Mouse (Mus musculus): Measurements from ENCODE around the gene Prss16. TPM values are rescaled to one million over a fixed set of nuclear protein-coding genes. Genes with fewer than 3 reads are reported as not detected.
A peak's percentile ranks its signal among the peaks of the same experiment; 100 is the strongest.
"Not testable (repeated sequence)": the region's sequence is repeated elsewhere in the genome, so short reads cannot be mapped to it uniquely, and the experiment has no call there.

Prss16 gene
- polyA plus RNA-seq, 1 experiment: 0.36 TPM

DNA sequence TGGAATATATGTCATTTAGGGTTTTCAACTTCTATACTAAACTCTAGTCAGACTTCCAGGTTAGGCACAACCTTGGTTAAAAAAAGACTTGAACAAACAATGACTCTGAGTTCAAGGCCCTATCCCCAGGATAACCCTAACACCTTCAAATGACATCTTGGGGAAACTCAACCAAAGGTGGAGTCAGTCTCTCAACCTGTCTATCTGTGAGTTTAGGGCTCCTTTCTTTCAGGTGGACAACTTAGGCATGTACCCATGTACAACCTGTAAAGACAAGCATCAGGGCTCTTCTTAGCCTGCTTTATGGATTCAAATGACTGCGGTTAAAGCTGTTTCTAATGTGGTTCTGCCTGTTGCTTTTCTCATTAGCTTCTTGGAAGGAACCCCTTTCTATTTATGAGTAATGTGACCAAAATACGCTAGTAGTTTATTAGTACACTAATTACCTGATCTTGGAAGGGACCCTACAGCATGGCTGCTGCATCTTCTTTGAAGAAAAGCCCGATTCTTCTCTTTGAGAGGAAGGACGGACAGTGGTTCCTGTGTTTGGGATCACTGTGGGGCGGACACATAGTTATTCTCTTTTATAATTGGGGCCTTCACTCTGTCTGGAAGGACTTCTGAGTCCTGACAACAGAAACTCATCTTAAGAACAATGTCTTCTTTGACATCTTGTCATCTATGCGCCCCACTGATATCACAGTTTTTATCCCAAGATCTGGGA lies 35.1 kb upstream of the Prss16 start:
- WGBS: 83% methylated on average over 6 of the region's 6 CpGs
- TF ChIP-seq CTCF (IDR thresholded peaks at IDR 0.05; ENCODE audit: borderline replicate concordance, insufficient read depth, low read depth, low read length) (no peak), POLR2A (IDR thresholded peaks at IDR 0.05; ENCODE audit: borderline replicate concordance, insufficient read depth, low read length) (no peak)
- Histone ChIP-seq H3K27me3 (ENCODE audit: control insufficient read depth, insufficient read depth, low read length) (no peaks in the 10 kb centered on the region), H3K4me1 (ENCODE audit: control insufficient read depth, insufficient read depth, low read length) (no peaks in the 10 kb centered on the region; the same call in none of the 2 replicates), H3K27ac (ENCODE audit: insufficient read depth, low read length) (no peak overlapping the region), H3K4me3 (replicated peaks; ENCODE audit: insufficient read depth, low read depth, low read length) (no peak overlapping the region)
- no peak for DNase-seq

DNA sequence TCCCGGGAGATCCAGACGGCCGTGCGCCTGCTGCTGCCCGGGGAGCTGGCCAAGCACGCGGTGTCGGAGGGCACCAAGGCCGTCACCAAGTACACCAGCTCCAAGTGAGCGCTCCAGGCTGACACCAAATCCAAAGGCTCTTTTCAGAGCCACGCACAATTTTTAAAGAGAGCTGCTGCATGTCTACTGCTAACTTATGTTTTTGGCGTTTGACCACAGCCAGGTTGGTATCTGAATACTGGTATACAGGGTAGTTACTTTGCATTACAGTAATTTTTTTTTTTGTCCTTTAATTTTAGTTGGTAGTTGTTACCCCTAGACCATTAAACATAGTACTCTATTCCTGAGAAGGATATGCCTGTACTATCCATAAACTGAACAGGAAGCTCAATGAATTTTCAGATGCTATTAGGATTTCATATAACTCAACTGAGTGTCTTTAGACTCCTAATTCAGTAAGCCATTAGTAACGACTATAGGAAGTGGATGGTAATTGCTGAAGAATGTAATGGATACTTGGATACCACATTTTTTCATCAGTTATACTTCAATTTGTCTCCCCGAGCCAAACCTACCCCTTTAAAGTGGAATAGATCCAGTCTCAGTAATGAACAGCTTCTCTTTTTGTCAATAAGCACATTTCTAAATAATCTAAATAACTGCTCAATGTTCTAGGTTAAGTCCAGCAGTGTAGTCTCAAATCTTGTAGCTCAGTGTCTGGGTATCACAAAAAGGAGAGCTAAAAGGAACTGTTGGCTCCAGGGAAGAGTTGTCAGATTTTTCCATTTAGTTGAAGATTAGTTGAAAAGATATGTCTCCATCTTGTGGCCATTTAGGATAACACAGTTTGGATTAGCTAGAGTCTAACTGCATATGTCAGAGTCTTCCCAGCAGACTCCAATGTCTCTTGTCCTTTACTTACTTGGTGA lies 34.2 kb upstream of the Prss16 start:
- peak in 1 of 2 experiments; percentile 56 for DNase-seq
- no peaks in the 10 kb centered on the region; the same call in 1 of the 2 replicates for H3K4me1 ChIP-seq (ENCODE audit: control insufficient read depth, insufficient read depth, low read length)
- peak overlapping the region; percentile 3 for H3K4me3 ChIP-seq (replicated peaks; ENCODE audit: insufficient read depth, low read depth, low read length)
- peak; percentile 18; the same call in 1 of the 2 replicates for TF ChIP-seq CTCF (IDR thresholded peaks at IDR 0.05; ENCODE audit: borderline replicate concordance, insufficient read depth, low read depth, low read length)
- TF ChIP-seq POLR2A (IDR thresholded peaks at IDR 0.05; ENCODE audit: borderline replicate concordance, insufficient read depth, low read length): no peak
- no peak overlapping the region for H3K27ac ChIP-seq (ENCODE audit: insufficient read depth, low read length)
- WGBS: under 1% methylated on average over 14 of the region's 14 CpGs
- H3K27me3 ChIP-seq (ENCODE audit: control insufficient read depth, insufficient read depth, low read length): no peaks in the 10 kb centered on the region

DNA sequence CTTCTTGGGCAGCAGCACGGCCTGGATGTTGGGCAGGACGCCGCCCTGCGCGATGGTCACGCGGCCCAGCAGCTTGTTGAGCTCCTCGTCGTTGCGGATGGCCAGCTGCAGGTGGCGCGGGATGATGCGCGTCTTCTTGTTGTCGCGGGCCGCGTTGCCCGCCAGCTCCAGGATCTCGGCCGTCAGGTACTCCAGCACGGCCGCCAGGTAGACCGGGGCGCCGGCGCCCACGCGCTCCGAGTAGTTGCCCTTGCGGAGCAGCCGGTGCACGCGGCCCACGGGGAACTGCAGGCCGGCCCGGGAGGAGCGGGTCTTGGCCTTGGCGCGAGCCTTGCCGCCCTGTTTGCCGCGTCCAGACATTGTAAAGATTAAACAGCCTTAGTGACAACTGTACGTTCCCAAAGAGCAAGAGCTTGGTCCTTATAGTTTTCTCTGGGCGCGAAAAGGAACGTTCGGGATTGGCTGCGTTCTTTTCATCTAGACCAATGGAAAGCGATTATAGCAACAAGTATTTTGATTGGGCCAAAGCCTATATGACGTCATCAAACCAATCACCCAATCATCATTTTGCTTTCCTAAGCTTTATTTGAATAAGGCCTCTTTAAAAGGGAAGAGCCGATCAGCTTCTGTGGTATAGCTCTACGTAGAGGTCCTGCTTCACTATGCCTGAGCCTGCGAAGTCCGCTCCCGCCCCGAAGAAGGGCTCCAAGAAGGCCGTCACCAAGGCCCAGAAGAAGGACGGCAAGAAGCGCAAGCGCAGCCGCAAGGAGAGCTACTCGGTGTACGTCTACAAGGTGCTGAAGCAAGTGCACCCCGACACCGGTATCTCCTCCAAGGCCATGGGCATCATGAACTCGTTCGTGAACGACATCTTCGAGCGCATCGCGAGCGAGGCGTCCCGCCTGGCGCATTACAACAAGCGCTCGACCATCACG lies 33.3 kb upstream of the Prss16 start, which contains the start of the genes Hist1h2ag and Hist1h2bj:
Gene Hist1h2ag (minus strand): TSS at position 377 of the 935 bp plus-strand sequence.
Gene Hist1h2bj (plus strand): TSS at position 647 of the 935 bp plus-strand sequence.
- DNase-seq: peak; percentile 89 to 96
- not testable (repeated sequence) for H3K27me3 ChIP-seq (ENCODE audit: control insufficient read depth, insufficient read depth, low read length); H3K4me1 ChIP-seq (ENCODE audit: control insufficient read depth, insufficient read depth, low read length)
- peak; percentile 83; the same call in 1 of the 2 replicates for TF ChIP-seq POLR2A (IDR thresholded peaks at IDR 0.05; ENCODE audit: borderline replicate concordance, insufficient read depth, low read length)
- Histone ChIP-seq H3K27ac (ENCODE audit: insufficient read depth, low read length) (peak within 1 kb of the TSS; percentile 57; the same call in 1 of the 2 replicates), H3K4me3 (replicated peaks; ENCODE audit: insufficient read depth, low read depth, low read length) (peak within 1 kb of the TSS; percentile 60)
- under 1% methylated on average over 54 of the region's 80 CpGs for WGBS

DNA sequence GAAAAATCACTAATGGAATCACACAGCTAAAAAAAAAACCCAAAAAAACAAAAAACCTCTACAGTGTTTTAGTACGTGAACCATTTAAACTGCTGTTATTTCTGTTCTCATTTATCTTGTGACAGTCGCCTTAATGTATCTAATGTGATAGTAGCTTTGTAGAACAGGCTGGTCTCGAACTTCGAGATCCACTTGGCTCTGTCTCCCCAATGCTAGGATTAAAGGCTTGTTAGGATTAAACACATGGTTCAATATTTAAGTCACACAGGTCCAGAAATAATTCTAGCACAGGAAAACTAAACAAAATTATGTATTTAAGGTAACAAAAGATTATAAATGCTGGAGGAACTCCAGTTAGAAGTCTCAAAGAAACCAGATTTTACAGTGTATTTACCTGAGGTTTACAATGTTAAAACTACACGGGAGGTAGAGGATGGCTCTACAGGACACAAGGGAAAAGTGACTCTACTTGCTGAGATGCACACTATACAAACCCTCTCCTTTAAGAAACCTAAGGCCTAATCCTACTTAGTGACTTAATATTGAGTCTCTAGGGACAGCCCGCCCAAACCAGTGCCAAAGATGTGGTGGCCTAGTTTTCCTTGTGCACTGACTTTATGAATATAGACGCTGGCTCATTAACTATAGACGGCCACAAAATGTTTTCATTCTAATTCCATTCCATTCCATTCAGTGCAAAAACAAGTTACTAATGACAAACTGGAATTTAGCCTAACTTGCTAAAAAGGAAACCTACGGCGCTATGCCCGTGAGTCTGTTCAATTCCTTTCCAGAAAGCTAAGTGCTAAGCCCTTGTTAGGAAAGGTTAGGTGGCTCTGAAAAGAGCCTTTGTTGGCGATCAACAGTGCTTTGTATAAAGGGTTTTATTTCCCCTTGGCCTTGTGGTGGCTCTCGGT lies 32.4 kb upstream of the Prss16 start:
- no peak for TF ChIP-seq POLR2A (IDR thresholded peaks at IDR 0.05; ENCODE audit: borderline replicate concordance, insufficient read depth, low read length)
- no peak for TF ChIP-seq CTCF (IDR thresholded peaks at IDR 0.05; ENCODE audit: borderline replicate concordance, insufficient read depth, low read depth, low read length)
- H3K4me1 ChIP-seq (ENCODE audit: control insufficient read depth, insufficient read depth, low read length): no peaks in the 10 kb centered on the region; the same call in 1 of the 2 replicates
- no peak for DNase-seq
- 4% methylated on average over 13 of the region's 13 CpGs for WGBS
- no peaks in the 10 kb centered on the region for H3K27me3 ChIP-seq (ENCODE audit: control insufficient read depth, insufficient read depth, low read length)
- H3K27ac ChIP-seq (ENCODE audit: insufficient read depth, low read length): no peak overlapping the region; the same call in 1 of the 2 replicates
- peak overlapping the region; percentile 60 for H3K4me3 ChIP-seq (replicated peaks; ENCODE audit: insufficient read depth, low read depth, low read length)

DNA sequence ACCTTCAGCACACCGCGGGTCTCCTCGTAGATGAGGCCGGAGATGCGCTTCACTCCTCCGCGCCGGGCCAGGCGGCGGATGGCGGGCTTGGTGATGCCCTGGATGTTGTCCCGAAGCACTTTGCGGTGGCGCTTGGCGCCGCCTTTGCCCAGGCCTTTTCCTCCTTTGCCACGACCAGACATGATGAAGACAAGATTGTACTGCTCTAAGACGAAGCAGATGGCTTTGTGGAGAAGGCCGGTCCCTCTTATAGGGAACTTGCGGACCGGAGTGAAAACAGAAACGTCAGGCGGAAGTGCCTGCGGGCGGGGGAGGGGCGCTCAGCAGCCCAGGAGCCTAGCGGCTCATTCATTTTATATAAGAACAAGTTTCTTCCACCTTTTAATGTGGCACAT lies 31.6 kb upstream of the Prss16 start, which contains the start of gene Hist1h4i:
Gene Hist1h4i (minus strand): TSS at position 221 of the 395 bp plus-strand sequence.
- under 1% methylated on average over 27 of the region's 27 CpGs for WGBS
- Histone ChIP-seq H3K27ac (ENCODE audit: insufficient read depth, low read length) (peak within 1 kb of the TSS; percentile 35; the same call in 1 of the 2 replicates), H3K4me3 (replicated peaks; ENCODE audit: insufficient read depth, low read depth, low read length) (peak within 1 kb of the TSS; percentile 52)
- not testable (repeated sequence) for H3K4me1 ChIP-seq (ENCODE audit: control insufficient read depth, insufficient read depth, low read length); H3K27me3 ChIP-seq (ENCODE audit: control insufficient read depth, insufficient read depth, low read length)
- peak; percentile 95 to 98 for DNase-seq
- peak; percentile 93; the same call in 1 of the 2 replicates for TF ChIP-seq POLR2A (IDR thresholded peaks at IDR 0.05; ENCODE audit: borderline replicate concordance, insufficient read depth, low read length)

DNA sequence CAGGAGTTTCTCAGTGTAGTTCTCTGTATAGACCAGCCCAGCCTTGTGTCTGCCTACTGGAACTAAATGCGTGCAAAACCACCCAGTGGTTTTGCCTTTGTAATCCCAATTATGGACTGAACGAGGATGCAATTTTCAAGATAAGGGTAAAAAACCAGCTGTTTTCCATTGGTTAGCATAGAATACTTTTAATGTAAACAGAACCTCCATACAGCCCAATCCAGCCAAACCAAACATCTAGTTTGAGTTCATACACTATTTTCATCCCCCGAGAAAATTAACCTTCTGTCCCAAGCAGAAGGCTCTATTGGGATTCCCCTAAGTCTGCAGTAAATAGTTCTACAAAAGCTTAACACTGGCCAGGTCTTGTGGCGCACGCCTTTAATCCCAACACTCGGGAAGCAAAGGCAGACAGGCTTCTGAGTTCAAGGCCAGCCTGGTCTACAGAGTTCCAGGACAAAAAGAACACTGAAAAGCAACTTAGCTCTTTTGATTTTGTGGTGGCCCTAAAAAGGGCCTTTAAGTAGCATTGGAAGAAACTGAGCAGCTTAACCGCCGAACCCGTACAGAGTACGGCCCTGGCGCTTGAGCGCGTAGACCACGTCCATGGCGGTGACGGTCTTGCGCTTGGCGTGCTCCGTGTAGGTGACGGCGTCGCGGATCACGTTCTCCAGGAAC lies 31.1 kb upstream of the Prss16 start:
- TF ChIP-seq POLR2A (IDR thresholded peaks at IDR 0.05; ENCODE audit: borderline replicate concordance, insufficient read depth, low read length): no peak
- TF ChIP-seq CTCF (IDR thresholded peaks at IDR 0.05; ENCODE audit: borderline replicate concordance, insufficient read depth, low read depth, low read length): no peak
- Histone ChIP-seq H3K27ac (ENCODE audit: insufficient read depth, low read length) (peak overlapping the region; percentile 35; the same call in 1 of the 2 replicates), H3K4me1 (ENCODE audit: control insufficient read depth, insufficient read depth, low read length) (no peaks in the 10 kb centered on the region; the same call in 1 of the 2 replicates), H3K27me3 (ENCODE audit: control insufficient read depth, insufficient read depth, low read length) (no peaks in the 10 kb centered on the region), H3K4me3 (replicated peaks; ENCODE audit: insufficient read depth, low read depth, low read length) (peak overlapping the region; percentile 52)
- WGBS: 2% methylated on average over 24 of the region's 24 CpGs
- DNase-seq: peak in 1 of 2 experiments; percentile 34
